Mouse (Mus musculus): ENCODE measurements around the gene Plpp3.

Gene Plpp3

GRCm38 (mm10) chr4:105113042-105113441 is 44.1 kb upstream of the Plpp3 start:
- peaks cover 20% of the 10 kb centered on the region for H3K27me3 ChIP-seq (ENCODE audit: insufficient read depth, low read length)
- no peak overlapping the region for H3K4me3 ChIP-seq (replicated peaks; ENCODE audit: low read length)
- peaks cover 26% of the 10 kb centered on the region for H3K4me1 ChIP-seq (replicated peaks; ENCODE audit: low read depth, low read length)
- TF ChIP-seq CTCF (conservative IDR thresholded peaks at IDR 0.05; ENCODE audit: low read length), result no peak
- no peak for TF ChIP-seq POU5F1 (IDR thresholded peaks at IDR 0.05; ENCODE audit: borderline replicate concordance, low read length)
- no peak for TF ChIP-seq NANOG (IDR thresholded peaks at IDR 0.05; ENCODE audit: borderline replicate concordance, low read length)
- no peaks in the 10 kb centered on the region for H3K36me3 ChIP-seq (ENCODE audit: insufficient read depth, low read length)
- no peaks in the 10 kb centered on the region for H3K9me3 ChIP-seq (ENCODE audit: low read length)

GRCm38 (mm10) chr4:105113468-105113867 is 43.7 kb upstream of the Plpp3 start:
- TF ChIP-seq POU5F1 (IDR thresholded peaks at IDR 0.05; ENCODE audit: borderline replicate concordance, low read length), result no peak
- no peak for TF ChIP-seq CTCF (conservative IDR thresholded peaks at IDR 0.05; ENCODE audit: low read length)
- TF ChIP-seq NANOG (IDR thresholded peaks at IDR 0.05; ENCODE audit: borderline replicate concordance, low read length), result no peak
- Histone ChIP-seq H3K4me1 (replicated peaks; ENCODE audit: low read depth, low read length) (peaks cover 26% of the 10 kb centered on the region), H3K4me3 (replicated peaks; ENCODE audit: low read length) (no peak overlapping the region), H3K9me3 (ENCODE audit: low read length) (no peaks in the 10 kb centered on the region), H3K27me3 (ENCODE audit: insufficient read depth, low read length) (peaks cover 16% of the 10 kb centered on the region), H3K36me3 (ENCODE audit: insufficient read depth, low read length) (no peaks in the 10 kb centered on the region)

- H3K4me1 ChIP-seq (replicated peaks; ENCODE audit: low read depth, low read length), result no peaks in the 10 kb centered on the region
- peaks cover 3% of the 10 kb centered on the region; the same call in 1 of the 2 replicates for H3K27me3 ChIP-seq (ENCODE audit: insufficient read depth, low read length)
- no peak for TF ChIP-seq CTCF (conservative IDR thresholded peaks at IDR 0.05; ENCODE audit: low read length)
- no peak for TF ChIP-seq NANOG (IDR thresholded peaks at IDR 0.05; ENCODE audit: borderline replicate concordance, low read length)
- TF ChIP-seq POU5F1 (IDR thresholded peaks at IDR 0.05; ENCODE audit: borderline replicate concordance, low read length), result no peak
- no peaks in the 10 kb centered on the region for H3K9me3 ChIP-seq (ENCODE audit: low read length)
- no peak overlapping the region for H3K4me3 ChIP-seq (replicated peaks; ENCODE audit: low read length)
- no peaks in the 10 kb centered on the region for H3K36me3 ChIP-seq (ENCODE audit: insufficient read depth, low read length)
Measured at GRCm38 (mm10) chr4:105121081-105121480, 36.1 kb upstream of the Plpp3 start.

GRCm38 (mm10) chr4:105122429-105122828 is 34.7 kb upstream of the Plpp3 start:
- Histone ChIP-seq H3K36me3 (ENCODE audit: insufficient read depth, low read length) (no peaks in the 10 kb centered on the region), H3K27me3 (ENCODE audit: insufficient read depth, low read length) (peaks cover 3% of the 10 kb centered on the region; the same call in 1 of the 2 replicates), H3K9me3 (ENCODE audit: low read length) (no peaks in the 10 kb centered on the region), H3K4me1 (replicated peaks; ENCODE audit: low read depth, low read length) (no peaks in the 10 kb centered on the region), H3K4me3 (replicated peaks; ENCODE audit: low read length) (no peak overlapping the region)
- no peak for TF ChIP-seq NANOG (IDR thresholded peaks at IDR 0.05; ENCODE audit: borderline replicate concordance, low read length)
- peak; percentile 54 for TF ChIP-seq CTCF (conservative IDR thresholded peaks at IDR 0.05; ENCODE audit: low read length)

- TF ChIP-seq CTCF (conservative IDR thresholded peaks at IDR 0.05; ENCODE audit: low read length) (no peak), POU5F1 (IDR thresholded peaks at IDR 0.05; ENCODE audit: borderline replicate concordance, low read length) (no peak), NANOG (IDR thresholded peaks at IDR 0.05; ENCODE audit: borderline replicate concordance, low read length) (no peak)
- Histone ChIP-seq H3K4me1 (replicated peaks; ENCODE audit: low read depth, low read length) (peaks cover 5% of the 10 kb centered on the region; the same call in 1 of the 2 replicates), H3K36me3 (ENCODE audit: insufficient read depth, low read length) (no peaks in the 10 kb centered on the region), H3K9me3 (ENCODE audit: low read length) (no peaks in the 10 kb centered on the region), H3K4me3 (replicated peaks; ENCODE audit: low read length) (no peak overlapping the region), H3K27me3 (ENCODE audit: insufficient read depth, low read length) (0 out of 2 replicates have a peak, but pooled peaks cover 3% of the 10 kb centered on the region)
Measured at GRCm38 (mm10) chr4:105129212-105129611, 27.9 kb upstream of the Plpp3 start.

GRCm38 (mm10) chr4:105131756-105132314 is 25.3 kb upstream of the Plpp3 start:
- H3K4me3 ChIP-seq (replicated peaks; ENCODE audit: low read length), result no peak overlapping the region
- H3K9me3 ChIP-seq (ENCODE audit: low read length), result no peaks in the 10 kb centered on the region
- peaks cover 5% of the 10 kb centered on the region; the same call in 1 of the 2 replicates for H3K4me1 ChIP-seq (replicated peaks; ENCODE audit: low read depth, low read length)
- no peak for TF ChIP-seq CTCF (conservative IDR thresholded peaks at IDR 0.05; ENCODE audit: low read length)
- no peak for TF ChIP-seq POU5F1 (IDR thresholded peaks at IDR 0.05; ENCODE audit: borderline replicate concordance, low read length)
- TF ChIP-seq NANOG (IDR thresholded peaks at IDR 0.05; ENCODE audit: borderline replicate concordance, low read length), result no peak
- 0 out of 2 replicates have a peak, but pooled peaks cover 3% of the 10 kb centered on the region for H3K27me3 ChIP-seq (ENCODE audit: insufficient read depth, low read length)
- H3K36me3 ChIP-seq (ENCODE audit: insufficient read depth, low read length), result no peaks in the 10 kb centered on the region

GRCm38 (mm10) chr4:105133350-105134050 is 23.6 kb upstream of the Plpp3 start:
- peaks cover 7% of the 10 kb centered on the region; the same call in 1 of the 2 replicates for H3K4me1 ChIP-seq (replicated peaks; ENCODE audit: low read depth, low read length)
- H3K27me3 ChIP-seq (ENCODE audit: insufficient read depth, low read length), result 0 out of 2 replicates have a peak, but pooled peaks cover 3% of the 10 kb centered on the region
- H3K9me3 ChIP-seq (ENCODE audit: low read length), result no peaks in the 10 kb centered on the region
- H3K36me3 ChIP-seq (ENCODE audit: insufficient read depth, low read length), result no peaks in the 10 kb centered on the region
- H3K4me3 ChIP-seq (replicated peaks; ENCODE audit: low read length), result no peak overlapping the region
- TF ChIP-seq POU5F1 (IDR thresholded peaks at IDR 0.05; ENCODE audit: borderline replicate concordance, low read length) (no peak), CTCF (conservative IDR thresholded peaks at IDR 0.05; ENCODE audit: low read length) (no peak), NANOG (IDR thresholded peaks at IDR 0.05; ENCODE audit: borderline replicate concordance, low read length) (no peak)

- peaks cover 8% of the 10 kb centered on the region; the same call in 1 of the 2 replicates for H3K4me1 ChIP-seq (replicated peaks; ENCODE audit: low read depth, low read length)
- no peak for TF ChIP-seq NANOG (IDR thresholded peaks at IDR 0.05; ENCODE audit: borderline replicate concordance, low read length)
- TF ChIP-seq CTCF (conservative IDR thresholded peaks at IDR 0.05; ENCODE audit: low read length), result no peak
- TF ChIP-seq POU5F1 (IDR thresholded peaks at IDR 0.05; ENCODE audit: borderline replicate concordance, low read length), result no peak
Measured at GRCm38 (mm10) chr4:105149492-105149891, 7.7 kb upstream of the Plpp3 start.

More at GRCm38 (mm10) chr4:105149492-105149891, 7.7 kb upstream of the Plpp3 start:
- H3K27me3 ChIP-seq (ENCODE audit: insufficient read depth, low read length), result no peaks in the 10 kb centered on the region
- no peaks in the 10 kb centered on the region for H3K36me3 ChIP-seq (ENCODE audit: insufficient read depth, low read length)
- H3K4me3 ChIP-seq (replicated peaks; ENCODE audit: low read length), result no peak overlapping the region
- H3K9me3 ChIP-seq (ENCODE audit: low read length), result no peaks in the 10 kb centered on the region
